Mouse (Mus musculus) olfactory bulb, adult 2 months (tissue): ENCODE data around the gene Efcab12.

Source experiments
- CTCF ChIP-seq: fragments of 200-500 bp; IDR thresholded peaks from 2 replicates; pipeline ENCODE4 v1.5.1; 2012; ENCODE audit warnings: low read depth, mild to moderate bottlenecking, low read length, moderate library complexity; ENCODE audit not compliant: insufficient read depth
- POLR2A ChIP-seq: fragments of 200-500 bp; IDR thresholded peaks from 2 replicates; pipeline ENCODE4 v1.6.1; 2012; ENCODE audit warnings: mild to moderate bottlenecking, low read depth, low read length, moderate library complexity; ENCODE audit not compliant: insufficient read depth

DNA sequence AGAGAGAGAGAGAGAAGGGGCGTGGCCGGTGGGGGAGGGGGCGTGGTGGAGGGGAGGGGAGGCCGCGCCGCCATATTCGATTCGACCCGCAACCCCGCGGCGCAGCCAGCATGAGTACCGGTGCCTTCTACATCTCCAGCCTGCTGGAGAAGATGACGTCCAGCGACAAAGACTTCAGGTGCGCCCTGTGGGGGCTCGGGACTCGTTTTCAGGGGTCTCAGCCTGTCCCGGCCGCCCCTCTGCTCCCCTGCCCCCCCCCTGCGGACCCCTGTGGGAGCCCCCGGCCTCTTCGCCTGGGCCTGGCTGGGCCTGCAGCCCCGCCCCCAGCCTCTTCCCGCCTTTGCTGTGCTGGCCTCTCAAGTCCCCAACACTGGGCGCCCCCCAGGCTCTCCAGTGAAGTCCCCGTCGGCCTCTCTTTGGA, 63.7 kb downstream of the Efcab12 start, which contains the start of gene Cand2:
- TF ChIP-seq CTCF (no peak), POLR2A (no peak)
